In genomic region chr16:85765167-85765566, GRCm38 (mm10) we compare ENCODE assay signal across 25 mouse cellular contexts. TPM values are rescaled to one million over a fixed set of nuclear protein-coding genes. Genes with fewer than 3 reads are reported as not detected.
A peak's percentile ranks its signal among the peaks of the same experiment; 100 is the strongest.
DNase-seq lines count a peak whose midpoint lies in the region; ATAC-seq and TF ChIP-seq lines count a peak whose summit lies in the region.
"Had no signal": no experiment of that assay in that cellular context is flagged by ENCODE, and none has a peak within 500 bp of the region (broad histone marks: within the 10 kb centered on the region; RNA-seq: fewer than 3 reads in every experiment).

No protein-coding gene starts in this region.

- no peak for ATAC-seq in heart, embryonic 12.5 days (ENCODE audit: insufficient number of reproducible peaks, low FRiP score)
- peak; percentile 81 for ATAC-seq in forebrain, embryonic 16.5 days
- ATAC-seq: activated CD4-positive, CD25-positive, alpha-beta regulatory T cell, adult 4 months; liver, postnatal 0 days; midbrain, embryonic 13.5 days had no signal

- H3K9me3 ChIP-seq in heart, embryonic 12.5 days (replicated peaks), result no peaks in the 10 kb centered on the region
- H3K9me3 ChIP-seq in forebrain, embryonic 16.5 days (ENCODE audit: control insufficient read depth, low read length), result no peaks in the 10 kb centered on the region
- H3K9me3 ChIP-seq: hindbrain, embryonic 13.5 days; kidney, embryonic 15.5 days; limb, embryonic 12.5 days; midbrain, embryonic 13.5 days; neural tube, embryonic 12.5 days had no signal

- no peak overlapping the region for H3K9ac ChIP-seq in heart, embryonic 12.5 days
- no peak overlapping the region for H3K9ac ChIP-seq in forebrain, embryonic 16.5 days (replicated peaks; ENCODE audit: low read depth, low read length)
- H3K9ac ChIP-seq: hindbrain, embryonic 13.5 days; kidney, embryonic 15.5 days; limb, embryonic 12.5 days; liver, postnatal 0 days; midbrain, embryonic 13.5 days; neural tube, embryonic 12.5 days had no signal

- no peaks in the 10 kb centered on the region for H3K27me3 ChIP-seq in heart, embryonic 12.5 days (replicated peaks)
- H3K27me3 ChIP-seq in forebrain, embryonic 16.5 days (replicated peaks; ENCODE audit: control insufficient read depth, insufficient read depth, low read length), result no peaks in the 10 kb centered on the region
- H3K27me3 ChIP-seq: hindbrain, embryonic 13.5 days; kidney, embryonic 15.5 days; limb, embryonic 12.5 days; midbrain, embryonic 13.5 days; neural tube, embryonic 12.5 days had no signal

- TF ChIP-seq POLR2A in brain, embryonic 14.5 days (IDR thresholded peaks at IDR 0.05; ENCODE audit: borderline replicate concordance, extremely low read depth, insufficient read depth, insufficient read length, poor library complexity, severe bottlenecking), result no peak

- H3K36me3 ChIP-seq in heart, embryonic 12.5 days, result no peaks in the 10 kb centered on the region
- no peaks in the 10 kb centered on the region for H3K36me3 ChIP-seq in forebrain, embryonic 16.5 days (ENCODE audit: control insufficient read depth, insufficient read depth)
- H3K36me3 ChIP-seq: hindbrain, embryonic 13.5 days; kidney, embryonic 15.5 days; limb, embryonic 12.5 days; midbrain, embryonic 13.5 days; neural tube, embryonic 12.5 days had no signal

- peaks cover 25% of the 10 kb centered on the region for H3K4me1 ChIP-seq in heart, embryonic 12.5 days (replicated peaks)
- H3K4me1 ChIP-seq in forebrain, embryonic 16.5 days (replicated peaks; ENCODE audit: control insufficient read depth, insufficient read depth, low read length), result no peaks in the 10 kb centered on the region
- H3K4me1 ChIP-seq: hindbrain, embryonic 13.5 days; midbrain, embryonic 13.5 days; neural tube, embryonic 12.5 days had no signal

- 43% methylated on average over 6 of the region's 6 CpGs for WGBS in heart, embryonic 12.5 days
- 38% methylated on average over 6 of the region's 6 CpGs for WGBS in forebrain, embryonic 16.5 days

- TF ChIP-seq CTCF in brain, embryonic 14.5 days (IDR thresholded peaks at IDR 0.05; ENCODE audit: borderline replicate concordance, extremely low read depth, insufficient read depth, insufficient read length), result no peak
- TF ChIP-seq CTCF in left cerebral cortex, adult 2 months (IDR thresholded peaks at IDR 0.05), result no peak

- H3K4me3 ChIP-seq in heart, embryonic 12.5 days, result no peak overlapping the region
- H3K4me3 ChIP-seq in forebrain, embryonic 16.5 days (replicated peaks; ENCODE audit: low read length), result no peak overlapping the region
- H3K4me3 ChIP-seq in left cerebral cortex, adult 2 months, result no peak overlapping the region
- H3K4me3 ChIP-seq: hindbrain, embryonic 13.5 days; kidney, embryonic 15.5 days; limb, embryonic 12.5 days; midbrain, embryonic 13.5 days; neural tube, embryonic 12.5 days had no signal

- peak; percentile 49 to 53 for DNase-seq in heart, adult 18-20 months
- peak; percentile 74 for DNase-seq in brain, embryonic 14.5 days (ENCODE audit: low read depth)
- DNase-seq in heart, postnatal 10 days, result peak; percentile 49 to 53
- DNase-seq in left cerebral cortex, adult 2 months (ENCODE audit: extremely low spot score in 1 of 2, low spot score in 2 of 2), result no peak
- DNase-seq in urinary bladder, postnatal 25 days (ENCODE audit: low spot score), result no peak
- DNase-seq: adrenal gland, postnatal 14 days; cerebellum, adult 9-10 months; gastrocnemius, postnatal 36 days; kidney, adult 11 months; kidney, postnatal 36 days; layer of hippocampus, postnatal 36 days; liver, postnatal 0 days; lung, postnatal 14 days; retina, postnatal 1 day had no signal

- H3K4me2 ChIP-seq in heart, embryonic 12.5 days, result no peak overlapping the region
- no peak overlapping the region for H3K4me2 ChIP-seq in forebrain, embryonic 16.5 days (ENCODE audit: low read length)
- H3K4me2 ChIP-seq: hindbrain, embryonic 13.5 days; kidney, embryonic 15.5 days; limb, embryonic 12.5 days; liver, embryonic 11.5 days; midbrain, embryonic 13.5 days; neural tube, embryonic 12.5 days had no signal

- intact Hi-C loops in heart, postnatal 10 days (cut with DNase I), result no loop called here
- intact Hi-C loops in left cerebral cortex, adult 2 months (cut with DNase I), result no loop called here

- no peak overlapping the region for H3K27ac ChIP-seq in heart, embryonic 12.5 days (ENCODE audit: poor library complexity, severe bottlenecking)
- no peak overlapping the region for H3K27ac ChIP-seq in forebrain, embryonic 16.5 days (ENCODE audit: low read length)
- no peak overlapping the region for H3K27ac ChIP-seq in left cerebral cortex, adult 2 months
- H3K27ac ChIP-seq: hindbrain, embryonic 13.5 days; kidney, embryonic 15.5 days; limb, embryonic 12.5 days; midbrain, embryonic 13.5 days; neural tube, embryonic 12.5 days had no signal

RNA-seq across cellular contexts. Expression of gene Adamts1, which starts 37.7 kb away (rescaled TPM):
- total RNA-seq in heart, adult 18-20 months (2021), result 10 to 100 TPM; 25.9 to 37.0 TPM
- polyA plus RNA-seq in heart, embryonic 12.5 days (2016; fragmentation: Nextera tagmentation; extraction: Ambion mirVana), result 89.3 and 89.7 TPM in 2 replicates
- 7.8 and 9.7 TPM in 2 replicates for polyA plus RNA-seq in brain, embryonic 14.5 days (2012; rRNA removed)
- polyA plus RNA-seq in forebrain, embryonic 16.5 days (2015; fragmentation: Nextera tagmentation; extraction: Ambion mirVana), result 10.1 and 11.3 TPM in 2 replicates
- 10 to 100 TPM; 41.6 to 60.8 TPM for total RNA-seq in heart, postnatal 10 days (2021)
- total RNA-seq in left cerebral cortex, adult 2 months (2021), result 10 to 100 TPM; 10.3 to 12.1 TPM
- total RNA-seq: megakaryocyte, adult 5-6 weeks; MEL had no signal
- polyA plus RNA-seq: activated CD4-positive, CD25-positive, alpha-beta regulatory T cell, adult 4 months had no signal

Comparison
In these comparisons a context has a peak if more than half of its experiments do, and no peak if none do; other contexts are left out.
1. DNase-seq: peak in heart, adult 18-20 months (2 of 2), brain, embryonic 14.5 days (single experiment) and heart, postnatal 10 days (2 of 2); none in left cerebral cortex, adult 2 months (0 of 2) and urinary bladder, postnatal 25 days (single experiment).